Mouse (Mus musculus): ENCODE measurements at regions not wholly inside any gene's neighbourhood (a gene's known extent, or its start where the extent isn't known, plus 50 kb on each side); places are given as distances from the start of the nearest gene placed in this dataset.

DNA sequence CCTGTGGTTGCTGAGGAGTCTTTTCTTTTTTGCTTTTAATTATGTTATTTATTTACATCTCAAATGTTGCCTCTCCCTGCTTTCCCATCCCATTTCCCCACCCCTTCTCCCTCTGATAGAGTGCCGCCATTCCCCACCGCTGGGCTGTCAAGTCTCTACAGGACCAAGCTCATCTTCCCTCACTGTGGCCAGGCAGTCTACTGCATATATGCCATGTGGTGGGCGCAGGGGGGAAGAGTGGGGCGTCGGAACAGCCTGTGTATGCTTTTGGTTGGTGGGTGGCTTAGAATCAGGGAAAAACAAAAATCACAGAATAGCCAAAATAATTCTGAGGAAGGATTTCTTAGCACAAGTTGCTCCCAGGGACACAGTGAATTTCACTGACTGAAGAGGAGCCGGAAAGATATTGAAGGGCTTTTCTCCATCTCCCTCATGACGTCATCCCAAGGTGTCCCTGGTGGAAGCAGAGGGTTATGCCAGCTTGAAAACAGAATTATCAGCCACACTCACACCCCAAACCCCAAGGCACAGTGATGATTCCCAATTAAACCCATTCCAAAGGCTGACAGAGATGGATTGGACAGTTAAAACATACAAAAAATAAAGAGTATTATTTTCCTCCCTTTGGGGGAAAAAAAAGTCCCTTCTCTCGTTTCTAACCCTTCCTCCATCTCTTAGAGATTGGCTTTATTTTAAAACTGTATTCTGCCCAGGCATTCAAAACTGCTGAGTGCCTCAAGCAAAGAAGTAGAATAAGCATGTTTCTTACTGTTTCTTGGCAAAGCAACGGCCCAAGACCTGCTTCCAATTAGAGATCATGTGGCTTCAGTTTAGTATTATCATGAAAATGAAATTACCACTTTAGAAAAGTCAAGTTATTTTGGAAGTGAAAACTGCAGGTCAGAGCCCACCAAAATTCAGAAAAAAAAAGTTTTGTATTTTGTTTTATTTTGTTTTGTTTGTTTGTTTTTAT is 232.0 kb downstream of the Clic5 start:
- no peak for DNase-seq (ENCODE audit: low read depth, low spot score)

DNA sequence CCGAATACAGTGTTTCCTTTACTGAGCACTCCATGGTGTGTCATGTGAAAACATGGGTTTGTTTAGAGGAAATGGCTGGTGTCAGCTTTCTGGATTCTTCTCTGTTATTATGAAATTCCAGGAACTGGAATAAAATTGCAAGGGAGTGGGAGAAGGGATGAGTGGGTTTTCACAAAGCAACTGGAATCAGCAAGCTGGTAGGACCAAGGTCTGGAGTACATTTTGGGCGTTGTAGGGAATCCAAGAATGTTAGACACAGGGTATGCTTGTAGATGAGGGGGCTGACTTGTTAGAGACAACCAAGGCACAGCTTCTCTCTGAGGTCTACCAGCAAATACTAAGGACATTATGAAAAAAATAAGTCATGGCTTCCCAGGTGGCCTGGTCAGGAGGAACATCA is 233.8 kb downstream of the Clic5 start:
- no peak for DNase-seq (ENCODE audit: low read depth, low spot score)

DNA sequence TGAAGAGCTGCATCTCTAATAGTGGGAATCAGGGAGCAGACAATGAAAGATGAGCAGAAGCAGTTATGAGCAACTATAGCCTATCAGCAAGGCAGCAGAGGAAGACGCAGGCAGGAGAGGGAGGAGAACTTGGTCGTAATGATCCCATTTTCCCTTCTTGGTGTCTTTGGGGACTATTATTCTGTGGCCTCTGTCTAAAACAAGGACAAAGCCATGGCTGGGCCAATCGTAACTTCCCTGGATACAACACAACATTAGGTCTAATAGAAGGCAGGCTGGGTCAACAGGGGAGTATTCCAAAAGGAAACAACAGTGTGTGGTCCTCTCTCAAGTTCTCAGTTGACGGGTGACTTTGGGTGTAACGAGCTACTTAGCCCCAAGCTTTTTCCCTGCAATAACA is 234.5 kb downstream of the Clic5 start:
- DNase-seq (ENCODE audit: low read depth, low spot score) = no peak

DNA sequence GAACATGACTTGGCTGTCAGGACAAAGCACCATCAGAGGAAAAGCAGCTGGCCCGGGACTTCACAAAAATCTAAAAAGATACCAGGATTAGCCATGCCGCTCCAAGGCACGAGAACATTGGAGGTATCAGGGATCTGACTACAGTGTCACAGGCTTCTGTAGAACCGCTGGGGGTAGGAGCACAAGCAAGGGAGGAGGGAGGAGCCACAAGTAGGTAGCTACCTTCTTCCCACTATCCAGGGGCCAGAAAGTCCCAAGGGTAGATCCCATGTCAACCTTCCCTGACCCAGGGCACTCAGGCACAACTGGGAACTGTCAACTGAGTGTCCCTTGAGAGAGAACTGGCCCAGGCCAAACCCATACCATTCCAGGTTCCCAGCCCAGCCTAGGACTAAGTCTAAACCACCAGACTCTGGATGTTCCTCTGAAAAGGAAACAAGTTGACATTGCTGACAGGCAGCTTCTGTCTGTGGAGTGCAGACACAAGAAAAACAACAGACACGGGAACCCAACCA is 235.1 kb downstream of the Clic5 start:
- DNase-seq (ENCODE audit: low read depth, low spot score) = no peak

DNA sequence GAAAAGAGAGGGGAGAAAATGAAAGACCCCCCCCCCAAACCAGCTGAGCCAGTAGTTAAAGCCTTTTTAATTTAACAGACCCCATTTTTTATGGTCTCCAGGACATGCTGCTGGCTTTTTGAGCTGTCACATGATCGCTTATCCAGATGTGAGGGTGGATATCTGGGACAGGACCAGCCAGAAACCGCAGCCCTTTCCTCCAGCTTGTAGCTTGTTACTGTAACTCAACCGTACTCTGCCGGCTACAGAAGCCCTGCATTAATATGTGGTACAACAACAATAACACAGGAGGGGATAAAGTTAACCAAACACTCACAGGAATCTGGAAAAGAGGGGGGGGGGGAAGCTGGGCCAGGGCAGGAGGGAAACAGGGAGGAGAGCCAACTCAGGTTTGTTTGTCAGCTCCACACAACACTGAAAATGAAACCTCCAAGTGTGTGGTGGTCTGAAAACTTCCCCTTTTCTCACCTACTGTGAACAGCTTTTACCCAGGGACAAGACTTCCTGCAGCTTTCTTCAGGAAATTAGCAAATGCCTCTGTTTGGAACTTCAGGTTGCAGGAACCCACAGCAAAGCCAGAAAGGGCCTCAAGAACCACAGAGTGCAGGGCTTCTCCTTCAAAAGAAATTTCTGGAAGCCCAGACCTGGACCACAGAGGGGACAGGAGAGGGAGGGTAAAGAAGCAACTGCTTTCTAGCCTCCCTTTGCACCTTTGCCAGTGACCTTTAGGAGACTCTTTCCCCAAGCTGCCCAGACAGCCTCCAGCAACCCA is 244.3 kb downstream of the Clic5 start:
- DNase-seq (ENCODE audit: low read depth, low spot score) = no peak

DNA sequence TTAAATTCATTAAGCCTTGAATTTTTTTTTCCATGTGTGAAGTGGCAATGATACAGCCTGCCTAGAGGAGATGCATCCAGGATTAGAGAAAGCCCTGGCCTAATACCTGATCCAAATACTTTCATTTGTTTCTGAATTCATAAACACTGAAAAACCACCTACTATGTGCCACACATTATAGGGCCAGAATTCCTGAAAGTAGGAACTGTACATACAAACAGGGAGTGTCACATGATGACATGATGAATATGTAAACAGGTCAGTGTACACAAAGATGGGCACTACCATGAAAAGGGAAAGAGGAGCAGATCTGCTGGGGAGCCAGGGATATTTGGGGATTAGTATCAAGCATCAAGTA is 244.9 kb downstream of the Clic5 start:
- no peak for DNase-seq (ENCODE audit: low read depth, low spot score)

DNA sequence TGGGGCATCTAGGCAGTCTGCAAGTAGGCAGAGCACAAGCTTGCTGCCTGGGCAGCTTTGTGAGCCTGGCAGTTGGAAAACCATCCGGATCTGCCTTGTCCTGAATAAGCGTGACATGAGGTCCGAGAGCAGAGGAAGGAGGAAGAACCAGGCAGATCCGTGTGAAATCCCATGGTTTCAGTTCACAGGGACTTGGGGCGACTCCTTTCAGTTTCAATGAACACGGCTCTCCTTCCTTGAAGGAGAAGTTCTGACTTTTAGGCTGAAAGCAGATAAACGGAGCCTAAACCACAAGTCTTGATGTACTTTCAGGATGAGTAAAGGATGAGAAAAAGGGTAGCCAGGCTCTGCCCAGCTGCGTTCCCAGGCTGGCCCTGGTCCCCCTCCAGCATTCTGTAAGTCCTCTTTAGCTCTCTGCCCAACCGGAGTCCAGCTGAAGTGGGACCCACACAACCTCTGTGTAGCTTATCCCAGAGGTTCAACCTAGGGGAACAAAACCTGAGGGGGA is 248.2 kb downstream of the Clic5 start:
- DNase-seq (ENCODE audit: low read depth, low spot score) = no peak

DNA sequence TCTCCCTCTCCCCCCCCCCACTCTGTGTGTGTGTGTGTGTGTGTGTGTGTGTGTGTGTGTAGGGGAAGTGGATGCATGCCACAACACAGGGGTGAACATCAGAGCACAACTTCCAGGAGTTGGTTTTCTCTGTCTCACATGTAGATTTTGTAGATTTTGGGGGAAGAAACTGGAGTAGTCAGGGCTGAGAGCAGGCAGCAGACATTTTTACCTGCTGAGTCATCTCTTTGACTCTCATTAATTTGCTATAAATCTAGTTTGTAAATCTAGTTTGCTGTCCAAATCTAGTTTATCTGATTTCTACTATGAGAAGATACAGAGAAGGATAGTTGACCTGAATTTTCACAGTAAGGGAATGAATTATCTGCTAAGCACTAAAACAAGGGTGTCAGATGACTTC is 250.1 kb downstream of the Clic5 start:
- DNase-seq (ENCODE audit: low read depth, low spot score) = no peak

DNA sequence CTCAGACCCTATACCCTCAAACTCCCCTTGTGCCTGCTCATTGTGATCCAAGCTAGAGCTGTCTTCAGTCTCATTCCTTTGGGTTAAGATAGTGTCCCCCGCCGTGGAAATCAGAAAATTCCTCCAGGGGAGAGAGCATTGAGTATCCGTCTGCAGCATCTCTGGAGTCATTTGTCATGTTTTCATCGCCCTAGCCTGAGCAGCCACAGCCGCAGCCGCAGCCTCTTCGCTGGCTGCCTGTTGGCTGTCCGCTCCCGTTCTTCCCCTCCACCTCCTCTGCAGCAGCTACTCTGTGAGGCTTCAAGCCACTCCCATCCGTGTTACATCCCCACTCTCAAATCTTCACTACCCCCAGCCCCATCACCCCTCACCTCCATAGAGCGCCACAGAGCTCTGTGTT is 255.1 kb downstream of the Clic5 start:
- DNase-seq (ENCODE audit: low read depth, low spot score) = no peak

DNA sequence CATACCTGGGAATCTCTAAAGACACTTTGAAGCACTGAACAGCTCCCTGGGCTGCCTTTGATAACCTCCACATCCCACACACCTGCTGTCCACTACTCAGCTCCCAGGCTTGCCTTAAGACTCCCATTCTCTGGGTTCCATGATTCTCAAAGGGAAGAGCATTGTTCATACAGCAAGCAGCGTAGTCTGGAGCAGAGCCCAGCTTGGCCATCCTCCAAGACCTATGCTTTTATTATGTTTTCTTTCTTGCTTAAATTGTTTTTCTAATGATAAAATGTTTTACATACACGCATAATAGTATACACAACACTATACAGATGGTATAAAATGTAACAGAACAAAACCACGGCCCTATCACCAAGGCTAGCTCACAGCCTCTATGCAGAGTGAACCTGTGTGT is 257.0 kb downstream of the Clic5 start:
- DNase-seq (ENCODE audit: low read depth, low spot score) = no peak

Data from R1 (cell line).